Mouse (Mus musculus) lung, embryonic 14.5 days (tissue): ENCODE measurements around the gene Anapc11. TPM values are rescaled to one million over a fixed set of nuclear protein-coding genes. Genes with fewer than 3 reads are reported as not detected.

Experiments used
- ATAC-seq: fragments of 200-750 bp; cut with Nextera tagmentation; 2 replicates; pipeline ENCODE4 v1.8.0; 2017; ENCODE audit warnings: mild to moderate bottlenecking, moderate TSS enrichment, moderate library complexity; ENCODE audit not compliant: insufficient read depth
- DNase-seq: peaks from one replicate; pipeline ENCODE4 v3.0.0-alpha.2; 2015
- H3K27ac ChIP-seq: fragments of 300-500 bp; sonication (generic); 2 replicates; pipeline ENCODE4 v1.5.1; 2014; ENCODE audit warnings: low read depth, mild to moderate bottlenecking, moderate library complexity
- H3K27me3 ChIP-seq: fragments of 300-500 bp; sonication (generic); 2 replicates; pipeline ENCODE4 v1.6.1; 2014; ENCODE audit warnings: low read length, control low read depth; ENCODE audit not compliant: insufficient read depth
- H3K36me3 ChIP-seq: fragments of 300-500 bp; sonication (generic); 2 replicates; pipeline ENCODE4 v1.6.1; 2014; ENCODE audit warnings: control low read depth; ENCODE audit not compliant: insufficient read depth
- H3K4me1 ChIP-seq: fragments of 300-500 bp; sonication (generic); 2 replicates; pipeline ENCODE4 v1.6.1; 2014; ENCODE audit warnings: antibody characterized with exemption, control low read depth; ENCODE audit not compliant: insufficient read depth
- H3K4me2 ChIP-seq: fragments of 300-500 bp; sonication (generic); 2 replicates; pipeline ENCODE4 v1.6.1; 2014; ENCODE audit warnings: mild to moderate bottlenecking
- H3K4me3 ChIP-seq: fragments of 300-500 bp; sonication (generic); 2 replicates; pipeline ENCODE4 v1.5.1; 2014; ENCODE audit warnings: low read depth, low read length
- H3K9ac ChIP-seq: fragments of 300-500 bp; sonication (generic); 2 replicates; pipeline ENCODE4 v1.6.1; 2014
- H3K9me3 ChIP-seq: fragments of 300-500 bp; sonication (generic); 2 replicates; pipeline ENCODE4 v1.6.1; 2016; ENCODE audit warnings: low read depth, low read length, control low read depth
- CTCF ChIP-seq: IDR thresholded peaks from 2 replicates; pipeline ENCODE4 v1.5.1; 2016; ENCODE audit warnings: antibody characterized with exemption, low read depth
- WGBS: fragments of 180-500 bp; shearing (Covaris S2); extraction: QIAGEN DNeasy Blood & Tissue Kit; methylation state at CpG from one replicate; pipeline ENCODE4 v1.1.7; 2014; 5-methylcytosine and 5-hydroxymethylcytosine counted together
- polyA plus RNA-seq: library from polyadenylated mRNA; unstranded; fragments of >200 nt; fragmentation: Nextera tagmentation; extraction: Ambion mirVana; gene quantifications from 2 replicates; pipeline ENCODE4 v1.2.1, GENCODE M21; 2014

Anapc11 gene
- polyA plus RNA-seq, 1 experiment from 2014 or later: 237 TPM

- Histone ChIP-seq H3K4me2 (peak overlapping the region; percentile 86; the same call in 1 of the 2 replicates), H3K4me3 (peak overlapping the region; percentile 3; the same call in 1 of the 2 replicates), H3K27me3 (no peaks in the 10 kb centered on the region), H3K4me1 (peaks cover 22% of the 10 kb centered on the region), H3K36me3 (peaks cover 32% of the 10 kb centered on the region), H3K9ac (no peak overlapping the region), H3K27ac (0 out of 2 replicates have a peak overlapping the region, but pooled peaks have one; percentile 8), H3K9me3 (no peaks in the 10 kb centered on the region)
- DNase-seq: no peak
- no peak for ATAC-seq
- no peak for TF ChIP-seq CTCF
- 92% methylated on average over 23 of the region's 23 CpGs for WGBS
These were observed 30.6 kb downstream of the Anapc11 start for GRCm38 (mm10) chr11:120628601-120629340.

- peak overlapping the region; percentile 15 for H3K4me3 ChIP-seq
- H3K9ac ChIP-seq: no peak overlapping the region
- peak overlapping the region; percentile 65; the same call in 1 of the 2 replicates for H3K27ac ChIP-seq
- peaks cover 30% of the 10 kb centered on the region for H3K36me3 ChIP-seq
- H3K9me3 ChIP-seq: no peaks in the 10 kb centered on the region
- 77% methylated on average over 23 of the region's 23 CpGs for WGBS
- peak overlapping the region; percentile 86 for H3K4me2 ChIP-seq
- no peaks in the 10 kb centered on the region for H3K27me3 ChIP-seq
- ATAC-seq (no peak), DNase-seq (no peak)
- TF ChIP-seq CTCF: no peak
- H3K4me1 ChIP-seq: peaks cover 22% of the 10 kb centered on the region
These were observed 31.1 kb downstream of the Anapc11 start for GRCm38 (mm10) chr11:120629341-120629730.

GRCm38 (mm10) chr11:120629911-120630310 lies 31.7 kb downstream of the Anapc11 start:
- peak overlapping the region; percentile 86 for H3K4me2 ChIP-seq
- H3K4me1 ChIP-seq: peaks cover 22% of the 10 kb centered on the region
- 50% methylated on average over 7 of the region's 7 CpGs for WGBS
- peak overlapping the region; percentile 47 for H3K9ac ChIP-seq
- peaks cover 30% of the 10 kb centered on the region for H3K36me3 ChIP-seq
- no peak for TF ChIP-seq CTCF
- ATAC-seq: no peak
- peak overlapping the region; percentile 70 for H3K27ac ChIP-seq
- DNase-seq: peak; percentile 39
- no peaks in the 10 kb centered on the region for H3K27me3 ChIP-seq
- H3K9me3 ChIP-seq: no peaks in the 10 kb centered on the region
- peak overlapping the region; percentile 15 for H3K4me3 ChIP-seq

- no peak for TF ChIP-seq CTCF
These were observed 32.2 kb downstream of the Anapc11 start for GRCm38 (mm10) chr11:120630401-120630871.

GRCm38 (mm10) chr11:120630881-120631725 lies 32.9 kb downstream of the Anapc11 start:
- Histone ChIP-seq H3K27ac (peak overlapping the region; percentile 70), H3K36me3 (peaks cover 30% of the 10 kb centered on the region), H3K27me3 (no peaks in the 10 kb centered on the region), H3K4me1 (peaks cover 19% of the 10 kb centered on the region), H3K9me3 (no peaks in the 10 kb centered on the region), H3K4me3 (peak overlapping the region; percentile 15), H3K4me2 (peak overlapping the region; percentile 86), H3K9ac (peak overlapping the region; percentile 47)
- no peak for TF ChIP-seq CTCF
- 26% methylated on average over 7 of the region's 7 CpGs for WGBS
- DNase-seq (no peak), ATAC-seq (no peak)

More at GRCm38 (mm10) chr11:120630401-120630871, 32.2 kb downstream of the Anapc11 start:
- H3K27me3 ChIP-seq: no peaks in the 10 kb centered on the region
- peak overlapping the region; percentile 15 for H3K4me3 ChIP-seq
- H3K36me3 ChIP-seq: peaks cover 30% of the 10 kb centered on the region
- WGBS: 56% methylated on average over 5 of the region's 5 CpGs
- no peaks in the 10 kb centered on the region for H3K9me3 ChIP-seq
- DNase-seq (no peak), ATAC-seq (no peak)
- peak overlapping the region; percentile 70 for H3K27ac ChIP-seq
- H3K4me1 ChIP-seq: peaks cover 19% of the 10 kb centered on the region
- H3K9ac ChIP-seq: peak overlapping the region; percentile 47
- H3K4me2 ChIP-seq: peak overlapping the region; percentile 86

- Histone ChIP-seq H3K4me2 (peak overlapping the region; percentile 86), H3K36me3 (peaks cover 26% of the 10 kb centered on the region), H3K27ac (peak overlapping the region; percentile 93), H3K9me3 (no peaks in the 10 kb centered on the region), H3K27me3 (no peaks in the 10 kb centered on the region), H3K4me1 (peaks cover 19% of the 10 kb centered on the region), H3K4me3 (peak overlapping the region; percentile 95), H3K9ac (peak overlapping the region; percentile 91)
- no peak for TF ChIP-seq CTCF
- DNase-seq: no peak
- no peak for ATAC-seq
- 43% methylated on average over 4 of the region's 4 CpGs for WGBS
These were observed 33.7 kb downstream of the Anapc11 start for GRCm38 (mm10) chr11:120631726-120632448.
